8 mouse cellular contexts compared by ENCODE assay signal in the genomic region with DNA sequence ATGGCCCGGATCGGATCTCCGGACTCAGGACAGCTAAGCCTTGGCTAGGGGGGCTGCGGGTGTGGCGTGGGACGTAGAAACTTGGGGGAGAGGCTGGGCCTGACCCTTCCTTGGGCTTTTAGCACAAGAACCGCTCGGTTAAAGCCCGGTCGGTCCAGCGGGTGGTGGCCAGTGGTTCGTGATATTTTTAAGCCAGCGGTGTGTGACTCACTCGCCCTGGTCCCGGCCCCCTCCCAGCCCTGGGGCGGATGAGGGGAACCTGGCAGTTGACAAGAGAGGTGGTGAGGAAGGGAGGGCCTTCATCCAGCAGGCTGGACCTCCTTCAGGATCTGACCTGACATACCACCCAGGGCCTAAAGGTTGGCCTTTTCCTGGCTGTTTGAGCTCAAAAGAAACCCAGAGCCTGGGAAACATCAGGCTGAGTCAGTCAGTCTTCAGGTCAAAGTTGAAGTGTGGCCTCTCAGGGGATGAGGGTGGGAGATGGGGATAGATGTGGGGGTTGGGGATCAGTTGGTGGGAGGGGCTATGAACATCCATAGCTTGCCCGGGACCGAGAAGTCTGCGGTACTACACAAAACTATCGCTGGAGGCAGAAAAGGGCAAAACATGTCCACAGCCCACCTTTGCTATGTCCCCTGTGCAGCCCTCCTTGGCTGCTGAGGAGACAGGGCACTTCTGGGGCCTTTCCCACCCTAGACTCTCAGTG. TPM values are rescaled to one million over a fixed set of nuclear protein-coding genes. Genes with fewer than 3 reads are reported as not detected.
A peak's percentile ranks its signal among the peaks of the same experiment; 100 is the strongest.
DNase-seq lines count a peak whose midpoint lies in the region; ATAC-seq lines count a peak whose summit lies in the region.
"Had no signal": no experiment of that assay in that cellular context is flagged by ENCODE, and none has a peak within 500 bp of the region (broad histone marks: within the 10 kb centered on the region; RNA-seq: fewer than 3 reads in every experiment).

No protein-coding gene starts in this region.

- H3K4me1 ChIP-seq in lung, embryonic 15.5 days = peaks cover 25% of the 10 kb centered on the region
- peaks cover 6% of the 10 kb centered on the region; the same call in 1 of the 2 replicates for H3K4me1 ChIP-seq in embryonic facial prominence, embryonic 14.5 days (ENCODE audit: control insufficient read depth, insufficient read depth, low read length)
- H3K4me1 ChIP-seq in stomach, embryonic 14.5 days (ENCODE audit: control insufficient read depth, insufficient read depth, low read length) = 0 out of 2 replicates have a peak, but pooled peaks cover 4% of the 10 kb centered on the region

- H3K9ac ChIP-seq in lung, embryonic 15.5 days = peak overlapping the region; percentile 36
- peak overlapping the region; percentile 58 for H3K9ac ChIP-seq in embryonic facial prominence, embryonic 14.5 days (ENCODE audit: low read depth, low read length)
- peak overlapping the region; percentile 30; the same call in 1 of the 2 replicates for H3K9ac ChIP-seq in stomach, embryonic 14.5 days (replicated peaks; ENCODE audit: low read depth, low read length)

- no peak for ATAC-seq in lung, embryonic 15.5 days (ENCODE audit: borderline replicate concordance, extremely low read depth, low FRiP score, low TSS enrichment)
- no peak for ATAC-seq in embryonic facial prominence, embryonic 14.5 days (ENCODE audit: low read depth)
- no peak for ATAC-seq in stomach, embryonic 14.5 days (ENCODE audit: insufficient number of reproducible peaks, insufficient read depth, low FRiP score, low read depth)

- H3K4me2 ChIP-seq in lung, embryonic 15.5 days = peak overlapping the region; percentile 61
- H3K4me2 ChIP-seq in embryonic facial prominence, embryonic 14.5 days (ENCODE audit: low read depth, low read length) = peak overlapping the region; percentile 52
- peak overlapping the region; percentile 44 for H3K4me2 ChIP-seq in stomach, embryonic 14.5 days (replicated peaks; ENCODE audit: low read depth, low read length)

- 32% methylated on average over 20 of the region's 20 CpGs for WGBS in lung, embryonic 15.5 days
- 35% methylated on average over 19 of the region's 20 CpGs for WGBS in embryonic facial prominence, embryonic 14.5 days
- WGBS in stomach, embryonic 14.5 days = 37% methylated on average over 20 of the region's 20 CpGs

- DNase-seq in lung, postnatal 4 days = no peak
- DNase-seq in embryonic facial prominence, embryonic 14.5 days (ENCODE audit: low spot score) = no peak
- peak; percentile 31 to 72 for DNase-seq in kidney, postnatal 25 days
- no peak for DNase-seq in layer of hippocampus, postnatal 25 days (ENCODE audit: extremely low spot score in 1 of 2, low spot score in 1 of 2)
- no peak for DNase-seq in layer of hippocampus, adult 8-10 months (ENCODE audit: low spot score in 2 of 2)

- H3K9me3 ChIP-seq in lung, embryonic 15.5 days = no peaks in the 10 kb centered on the region
- H3K9me3 ChIP-seq in embryonic facial prominence, embryonic 14.5 days (ENCODE audit: control insufficient read depth, low read length) = no peaks in the 10 kb centered on the region
- no peaks in the 10 kb centered on the region for H3K9me3 ChIP-seq in stomach, embryonic 14.5 days (ENCODE audit: control insufficient read depth, low read depth, low read length)

- H3K27ac ChIP-seq in lung, embryonic 15.5 days = peak overlapping the region; percentile 81
- H3K27ac ChIP-seq in embryonic facial prominence, embryonic 14.5 days (replicated peaks; ENCODE audit: low read depth, low read length) = no peak overlapping the region
- H3K27ac ChIP-seq in stomach, embryonic 14.5 days (ENCODE audit: low read length) = peak overlapping the region; percentile 77; the same call in 1 of the 2 replicates

- peak overlapping the region; percentile 36 for H3K4me3 ChIP-seq in lung, embryonic 15.5 days
- peak overlapping the region; percentile 33 for H3K4me3 ChIP-seq in embryonic facial prominence, embryonic 14.5 days (ENCODE audit: low read depth, low read length)
- peak overlapping the region; percentile 31 for H3K4me3 ChIP-seq in stomach, embryonic 14.5 days (ENCODE audit: low read depth, low read length)

- peaks cover 5% of the 10 kb centered on the region; the same call in 1 of the 2 replicates for H3K36me3 ChIP-seq in lung, embryonic 15.5 days
- peaks cover 7% of the 10 kb centered on the region; the same call in 1 of the 2 replicates for H3K36me3 ChIP-seq in embryonic facial prominence, embryonic 14.5 days (ENCODE audit: control insufficient read depth, insufficient read depth, low read length)
- peaks cover 2% of the 10 kb centered on the region; the same call in 1 of the 2 replicates for H3K36me3 ChIP-seq in stomach, embryonic 14.5 days (ENCODE audit: control insufficient read depth, insufficient read depth, low read length)

- 0 out of 2 replicates have a peak, but pooled peaks cover 4% of the 10 kb centered on the region for H3K27me3 ChIP-seq in lung, embryonic 15.5 days
- H3K27me3 ChIP-seq in embryonic facial prominence, embryonic 14.5 days (replicated peaks; ENCODE audit: control insufficient read depth, insufficient read depth, low read length) = no peaks in the 10 kb centered on the region; the same call in 1 of the 2 replicates
- no peaks in the 10 kb centered on the region for H3K27me3 ChIP-seq in stomach, embryonic 14.5 days (ENCODE audit: control insufficient read depth, insufficient read depth, low read length)

RNA-seq across cellular contexts. Expression of a gene that starts 0.7 kb away (rescaled TPM):
- 29.1 and 29.8 TPM in 2 replicates for polyA plus RNA-seq in lung, embryonic 15.5 days (2015; fragmentation: Nextera tagmentation; extraction: Ambion mirVana)
- polyA plus RNA-seq in embryonic facial prominence, embryonic 14.5 days (2014; fragmentation: Nextera tagmentation; extraction: Ambion mirVana) = 12.0 and 13.6 TPM in 2 replicates
- 28.1 and 30.6 TPM in 2 replicates for polyA plus RNA-seq in stomach, embryonic 14.5 days (2014; fragmentation: Nextera tagmentation; extraction: Ambion mirVana)
- total RNA-seq in layer of hippocampus, postnatal 25 days (2021) = 1 to 10 TPM; 4.7 to 6.2 TPM
- 1 to 10 TPM; 3.6 to 7.2 (median 6.4) TPM for total RNA-seq in layer of hippocampus, adult 8-10 months (2022)

RNA-seq across cellular contexts. Expression of a gene that starts 11.8 kb away (rescaled TPM):
- 42.3 and 45.8 TPM in 2 replicates for polyA plus RNA-seq in lung, embryonic 15.5 days (2015; fragmentation: Nextera tagmentation; extraction: Ambion mirVana)
- 21.1 and 27.7 TPM in 2 replicates for polyA plus RNA-seq in embryonic facial prominence, embryonic 14.5 days (2014; fragmentation: Nextera tagmentation; extraction: Ambion mirVana)
- polyA plus RNA-seq in stomach, embryonic 14.5 days (2014; fragmentation: Nextera tagmentation; extraction: Ambion mirVana) = 30.8 and 32.4 TPM in 2 replicates
- total RNA-seq in layer of hippocampus, postnatal 25 days (2021) = 10 to 100 TPM; 28.8 to 39.3 TPM
- total RNA-seq in layer of hippocampus, adult 8-10 months (2022) = 10 to 100 TPM; 32.4 to 36.5 (median 34.7) TPM

RNA-seq across cellular contexts. Expression of a gene that starts 11.9 kb away (rescaled TPM):
- polyA plus RNA-seq in lung, embryonic 15.5 days (2015; fragmentation: Nextera tagmentation; extraction: Ambion mirVana) = 56.0 and 56.2 TPM in 2 replicates
- 72.7 and 82.7 TPM in 2 replicates for polyA plus RNA-seq in embryonic facial prominence, embryonic 14.5 days (2014; fragmentation: Nextera tagmentation; extraction: Ambion mirVana)
- 80.2 and 82.9 TPM in 2 replicates for polyA plus RNA-seq in stomach, embryonic 14.5 days (2014; fragmentation: Nextera tagmentation; extraction: Ambion mirVana)
- total RNA-seq in layer of hippocampus, postnatal 25 days (2021) = 10 to 100 TPM; 91.3 to 92.6 TPM
- total RNA-seq in layer of hippocampus, adult 8-10 months (2022) = 10 to 100 TPM; 67.9 to 84.7 (median 78.5) TPM

RNA-seq across cellular contexts. Expression of a gene that starts 47.6 kb away (rescaled TPM):
- polyA plus RNA-seq in lung, embryonic 15.5 days (2015; fragmentation: Nextera tagmentation; extraction: Ambion mirVana) = 0.49 and 0.57 TPM in 2 replicates
- 0.81 and 1.3 TPM in 2 replicates for polyA plus RNA-seq in embryonic facial prominence, embryonic 14.5 days (2014; fragmentation: Nextera tagmentation; extraction: Ambion mirVana)
- polyA plus RNA-seq in stomach, embryonic 14.5 days (2014; fragmentation: Nextera tagmentation; extraction: Ambion mirVana) = 0.20 and 0.35 TPM in 2 replicates
- under 1 TPM in 1 of 2 experiments, not detected in 1; 0.12 TPM for total RNA-seq in layer of hippocampus, postnatal 25 days (2021)
- under 1 TPM in 1 of 4 experiments, not detected in 3; 0.27 TPM for total RNA-seq in layer of hippocampus, adult 8-10 months (2022)
- total RNA-seq: hematopoietic stem cell, adult 5-6 weeks had no signal

RNA-seq across cellular contexts. Expression of a gene that starts 52.6 kb away (rescaled TPM):
- polyA plus RNA-seq in lung, embryonic 15.5 days (2015; fragmentation: Nextera tagmentation; extraction: Ambion mirVana) = 281 and 293 TPM in 2 replicates
- polyA plus RNA-seq in embryonic facial prominence, embryonic 14.5 days (2014; fragmentation: Nextera tagmentation; extraction: Ambion mirVana) = 248 and 250 TPM in 2 replicates
- polyA plus RNA-seq in stomach, embryonic 14.5 days (2014; fragmentation: Nextera tagmentation; extraction: Ambion mirVana) = 252 and 262 TPM in 2 replicates
- 100 to 1,000 TPM; 125 to 154 TPM for total RNA-seq in layer of hippocampus, postnatal 25 days (2021)
- total RNA-seq in layer of hippocampus, adult 8-10 months (2022) = 100 to 1,000 TPM; 107 to 127 (median 116) TPM

Comparison
In these comparisons a context has a peak if more than half of its experiments do, and no peak if none do; other contexts are left out.
1. DNase-seq: peak in kidney, postnatal 25 days (2 of 2); none in lung, postnatal 4 days (0 of 2), embryonic facial prominence, embryonic 14.5 days (single experiment), layer of hippocampus, postnatal 25 days (0 of 2) and layer of hippocampus, adult 8-10 months (0 of 2).
2. Peak in every context shown above with its lines, with median percentiles within 50 percentile points of each other: H3K4me2 ChIP-seq, H3K4me3 ChIP-seq and H3K9ac ChIP-seq.